Mouse (Mus musculus) CH12F3 (cell line): Measurements from ENCODE around the gene Hint1.
"Not testable (repeated sequence)": the region's sequence is repeated elsewhere in the genome, so short reads cannot be mapped to it uniquely, and the experiment has no call there.

Source experiments
- in situ Hi-C: fragments of 300-500 bp; cut with MboI; formaldehyde crosslinking; loops from 2 replicates; pipeline ENCODE4 v1.14.3; 2020; ENCODE audit warnings: low sequenced_read_pairs

Gene Hint1

DNA sequence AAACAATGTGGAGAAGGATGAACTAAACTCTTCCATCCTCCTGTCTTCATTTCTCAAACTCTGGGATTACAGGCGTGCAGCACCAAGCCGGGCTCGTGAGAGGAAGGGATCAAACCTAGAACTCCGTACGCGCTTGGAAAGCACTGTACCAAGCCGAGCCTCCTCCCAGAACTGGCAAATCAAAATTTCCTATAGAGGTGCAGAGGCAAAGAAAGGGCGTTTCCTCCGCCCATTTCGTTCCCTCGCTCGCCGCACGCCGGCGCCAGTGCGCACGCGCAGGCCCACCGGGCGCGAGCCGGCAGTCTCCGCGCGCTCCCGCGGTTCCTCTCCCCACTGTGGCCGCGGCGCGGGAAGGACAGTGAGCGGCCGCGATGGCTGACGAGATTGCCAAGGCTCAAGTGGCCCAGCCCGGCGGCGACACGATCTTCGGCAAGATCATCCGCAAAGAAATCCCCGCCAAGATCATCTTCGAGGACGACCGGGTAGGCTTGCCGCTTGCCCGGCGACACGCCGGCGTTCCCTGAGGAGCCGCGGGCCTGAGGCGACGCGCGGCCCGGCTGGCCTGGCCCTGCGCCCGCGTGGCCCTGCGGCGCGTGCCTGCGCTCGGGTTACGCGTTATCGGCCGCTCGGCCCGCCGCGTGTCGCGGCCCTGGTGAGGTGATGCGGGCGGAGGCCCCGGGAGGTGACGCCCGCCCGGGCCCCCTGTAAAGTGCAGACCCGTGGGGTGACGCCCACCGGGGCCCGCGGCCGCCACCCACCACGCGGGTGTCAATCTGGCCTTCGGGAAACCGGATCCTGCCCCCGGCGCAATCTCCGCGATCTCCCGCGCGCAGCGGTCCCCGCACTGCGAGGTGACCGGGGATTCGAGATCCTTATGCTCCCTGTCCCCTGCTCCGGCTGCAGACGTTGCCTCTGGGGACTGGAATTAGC lies at the start of gene Hint1:
TSS of gene Hint1 (plus strand) at position 265 of the 930 bp plus-strand sequence.
- in situ Hi-C loops: loop anchor here (10.0 kb wide), 1 partner anchor 162 kb away; no protein-coding TSS in a partner anchor

DNA sequence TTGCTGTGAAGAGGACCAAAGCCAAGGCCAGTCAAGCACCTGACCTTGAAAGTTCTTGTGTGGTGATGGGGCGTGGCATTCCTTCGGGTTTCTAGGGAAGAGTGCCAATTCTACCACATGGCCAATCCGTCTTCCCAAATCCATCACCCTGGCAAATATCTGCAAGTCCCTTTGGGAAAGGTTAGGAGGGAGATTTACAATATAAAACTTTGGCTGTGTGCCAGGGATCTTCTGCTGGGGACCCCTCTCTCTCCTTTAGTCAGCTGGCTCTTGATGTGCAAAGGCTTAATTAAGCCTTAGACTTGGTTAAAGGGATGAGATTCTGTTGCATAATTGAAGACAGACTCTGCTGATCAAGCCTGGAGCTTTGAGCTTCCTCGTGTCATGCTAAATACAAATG lies 48.7 kb upstream of the Hint1 start:
- in situ Hi-C loops: no loop called here

DNA sequence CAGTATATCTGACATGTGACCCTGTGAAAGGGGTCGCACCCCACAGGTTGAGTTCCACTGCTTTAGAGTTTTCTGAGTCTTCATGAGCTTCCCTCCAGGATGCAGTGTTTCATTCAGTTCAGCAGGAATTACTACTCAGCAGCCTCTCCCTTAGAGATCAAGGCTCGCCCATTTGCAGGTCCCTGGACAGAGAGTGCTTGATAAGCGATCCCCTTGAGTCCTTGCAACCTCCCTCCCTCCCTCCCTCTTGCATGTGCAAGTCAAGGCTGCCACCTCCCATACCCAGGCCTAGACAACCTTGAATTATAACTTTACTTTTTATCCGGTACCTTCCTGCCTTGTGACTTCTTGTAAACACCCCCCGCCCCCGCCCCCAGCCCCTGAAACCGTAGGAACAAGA lies 46.7 kb upstream of the Hint1 start:
- in situ Hi-C loops: no loop called here

DNA sequence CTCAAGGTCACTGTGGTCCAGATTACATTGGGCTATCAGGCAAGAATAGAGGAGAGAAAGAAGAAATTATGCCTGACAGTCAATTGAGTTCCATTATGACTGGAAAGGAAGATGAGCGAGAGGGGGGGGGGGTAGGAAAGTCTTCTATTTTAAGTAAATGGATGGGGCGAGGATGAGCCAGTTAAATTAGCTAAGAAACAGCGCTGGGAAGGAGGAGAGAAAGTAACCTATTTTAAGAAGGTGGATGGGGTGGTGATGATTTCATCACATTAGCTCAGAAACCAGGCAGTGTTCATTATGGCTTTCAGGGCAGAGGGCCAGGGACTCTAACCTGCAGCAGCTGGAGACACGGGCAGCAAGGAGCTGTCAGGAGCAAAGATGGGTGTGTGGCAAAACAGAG lies 42.7 kb upstream of the Hint1 start:
- in situ Hi-C loops: no loop called here

DNA sequence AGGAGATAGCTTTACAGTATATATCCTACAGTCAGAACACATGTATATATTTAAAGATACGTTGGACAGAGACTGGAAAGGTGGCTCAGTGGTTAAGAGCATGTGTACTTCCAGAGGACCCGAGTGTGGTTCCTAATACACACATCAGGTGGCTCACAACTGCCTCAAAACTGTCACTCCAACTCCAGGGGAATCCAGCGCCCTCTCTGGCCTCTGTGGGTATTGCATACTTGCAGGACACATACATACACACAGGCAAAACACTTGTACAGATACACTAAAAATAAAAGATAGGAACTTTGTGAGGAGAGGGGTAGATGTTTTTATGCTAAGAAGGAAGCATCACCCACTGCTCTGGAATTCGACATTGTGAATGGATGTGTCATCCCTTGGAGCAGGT lies 40.4 kb upstream of the Hint1 start:
- in situ Hi-C loops: no loop called here

DNA sequence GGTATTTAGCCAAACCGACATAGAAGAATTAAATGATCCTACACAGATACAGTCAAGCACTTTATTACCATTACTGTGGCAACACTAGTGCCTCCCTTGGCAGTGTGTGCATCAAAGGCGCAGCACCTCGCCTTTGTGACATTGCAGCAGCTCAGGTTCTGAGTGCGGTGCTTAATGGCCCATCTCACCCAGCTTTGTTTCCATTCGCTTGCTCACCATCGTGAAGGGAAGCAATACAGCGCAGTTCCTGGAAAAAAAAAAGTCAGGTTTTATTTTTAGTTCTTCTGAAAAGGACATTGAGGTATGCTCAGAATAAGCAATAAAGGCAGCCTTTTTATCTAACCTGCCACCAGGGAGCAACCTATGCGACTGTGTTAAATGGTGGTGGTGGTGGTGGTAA lies 39.4 kb upstream of the Hint1 start:
- in situ Hi-C loops: no loop called here

DNA sequence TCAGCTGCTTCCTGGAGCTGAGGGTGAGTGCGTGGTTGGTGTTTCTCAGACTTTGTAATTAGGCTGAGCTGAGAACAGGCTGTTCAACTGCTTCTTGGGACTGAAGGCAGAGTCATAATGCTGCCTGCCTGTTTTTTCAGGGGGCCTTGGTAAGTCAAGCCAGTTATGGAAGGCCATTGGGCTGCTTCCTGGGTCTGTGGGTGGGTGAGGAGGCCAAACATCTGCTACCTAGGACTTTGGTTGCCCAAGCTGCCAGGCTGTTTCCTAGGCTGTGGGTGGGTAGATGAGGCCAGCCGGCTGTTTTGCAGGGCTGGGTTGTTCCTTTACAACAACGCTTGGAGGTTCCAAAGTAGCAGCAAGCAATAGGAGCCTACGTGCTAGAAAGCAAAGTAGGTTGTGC lies 32.4 kb upstream of the Hint1 start:
- in situ Hi-C loops: no loop called here

DNA sequence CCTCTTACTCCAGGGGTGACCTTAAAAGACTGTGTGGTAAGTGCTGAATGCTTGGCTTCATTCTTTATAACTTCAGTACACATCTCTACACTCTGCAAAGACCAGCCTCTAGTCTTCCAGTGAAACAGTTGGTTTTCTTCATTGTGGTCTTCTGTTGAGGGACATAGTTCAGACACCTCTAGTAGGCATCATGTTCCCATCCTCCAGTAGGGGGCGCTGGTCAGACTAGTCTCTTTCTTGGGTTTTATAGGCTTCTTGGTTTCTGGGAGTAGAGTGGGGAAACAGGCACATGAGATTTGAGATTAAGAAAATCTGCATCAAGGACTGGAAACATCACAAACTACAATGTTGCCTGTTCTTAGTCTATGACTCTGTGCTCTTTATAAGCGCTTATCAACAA lies 31.6 kb upstream of the Hint1 start:
- in situ Hi-C loops: no loop called here

DNA sequence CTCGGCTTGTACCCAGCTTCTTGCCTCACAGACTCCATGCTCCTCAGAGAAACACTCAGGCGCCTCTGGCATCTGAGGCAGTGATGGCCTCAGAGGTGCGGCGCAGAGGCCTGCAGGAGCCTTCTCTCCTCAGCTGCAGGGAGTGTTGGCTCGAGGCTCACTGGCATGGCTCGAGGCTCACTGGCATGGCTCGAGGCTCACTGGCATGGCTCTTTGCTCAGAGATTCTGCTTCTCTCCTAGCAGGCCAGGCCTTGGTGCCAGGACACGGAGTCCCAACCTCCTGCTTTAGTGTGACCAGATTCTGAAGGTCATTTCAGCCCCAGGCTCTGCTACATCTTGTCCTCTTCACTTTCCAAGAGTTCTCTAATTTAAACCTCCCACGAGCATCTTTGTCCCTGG lies 30.1 kb upstream of the Hint1 start:
- in situ Hi-C loops: no loop called here

DNA sequence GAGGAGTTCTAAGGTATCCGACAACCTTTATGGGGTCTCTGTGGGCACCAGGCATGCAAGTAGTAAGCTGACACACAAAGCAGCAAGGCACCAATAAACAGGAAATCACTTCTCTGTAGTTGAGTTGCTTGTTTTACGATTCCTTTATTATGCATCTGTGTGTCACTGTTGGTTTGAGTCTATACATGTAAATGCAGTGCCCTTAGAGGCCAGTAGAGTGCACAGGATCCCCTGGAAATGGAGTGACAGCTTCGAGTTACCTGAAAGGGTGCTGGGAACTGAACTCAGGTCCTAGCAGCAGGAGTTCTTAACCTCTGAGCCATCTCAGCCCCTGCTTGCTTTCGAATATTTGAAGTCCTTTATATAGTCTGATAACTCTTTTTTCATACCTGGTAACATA lies 26.5 kb upstream of the Hint1 start:
- in situ Hi-C loops: no loop called here

DNA sequence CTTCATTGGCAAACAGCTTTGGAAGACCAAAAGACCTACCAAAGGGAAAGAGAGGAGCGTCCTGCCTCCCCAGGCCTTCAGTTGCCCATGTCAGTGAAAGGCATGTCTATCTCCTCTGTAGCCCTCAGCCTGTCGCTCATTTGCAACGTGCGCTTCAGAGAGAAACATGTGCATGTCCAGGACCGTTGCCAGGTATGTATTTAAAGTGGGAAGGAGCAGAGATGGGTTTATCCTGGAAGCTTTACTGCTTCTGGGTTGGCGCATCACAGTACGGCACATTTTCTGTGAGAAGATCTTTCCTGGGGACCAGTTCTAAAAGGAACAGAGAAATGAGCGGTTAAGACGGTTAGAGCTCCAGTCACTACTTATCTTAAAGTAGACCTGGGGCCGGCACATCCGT lies 25.3 kb upstream of the Hint1 start:
- in situ Hi-C loops: no loop called here

DNA sequence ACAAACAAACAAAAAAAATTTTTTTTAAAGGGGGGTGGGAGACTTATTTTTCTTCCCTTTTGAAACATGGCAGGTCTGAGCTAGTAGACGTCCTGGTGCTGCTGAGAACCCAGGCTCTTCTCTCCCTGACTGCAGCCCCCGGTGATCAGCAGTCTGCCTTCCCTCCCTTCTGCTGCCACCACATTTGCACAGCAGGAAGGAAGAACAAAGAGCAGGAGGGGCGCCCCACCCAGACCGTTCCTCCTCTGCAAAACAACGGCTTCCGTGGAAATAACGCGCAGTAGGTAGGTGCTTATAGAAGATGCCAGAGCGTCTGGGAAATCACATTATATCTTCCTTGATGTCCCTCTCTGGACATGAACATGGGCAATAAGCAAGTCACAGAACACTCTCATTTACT lies 21.8 kb upstream of the Hint1 start:
- in situ Hi-C loops: no loop called here

DNA sequence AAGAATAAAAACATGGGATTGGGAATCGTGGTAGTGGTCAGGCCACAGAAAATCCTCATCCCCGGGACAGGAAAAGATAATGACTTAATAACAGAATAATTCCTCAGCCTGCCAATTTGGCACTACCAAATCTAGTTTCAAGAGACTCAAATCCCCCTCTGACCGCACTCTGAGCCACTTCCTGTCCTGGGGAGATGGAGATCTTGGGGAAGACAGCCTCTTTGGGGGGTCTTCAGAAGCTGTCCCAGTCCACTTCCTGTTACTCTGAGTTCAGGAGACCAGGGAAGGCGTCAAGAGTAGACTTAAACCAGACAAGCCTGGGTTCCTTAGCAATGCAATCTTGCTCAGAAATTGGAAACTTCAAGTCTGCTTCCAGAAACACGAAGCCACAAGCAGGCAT lies 21.2 kb upstream of the Hint1 start:
- in situ Hi-C loops: no loop called here

DNA sequence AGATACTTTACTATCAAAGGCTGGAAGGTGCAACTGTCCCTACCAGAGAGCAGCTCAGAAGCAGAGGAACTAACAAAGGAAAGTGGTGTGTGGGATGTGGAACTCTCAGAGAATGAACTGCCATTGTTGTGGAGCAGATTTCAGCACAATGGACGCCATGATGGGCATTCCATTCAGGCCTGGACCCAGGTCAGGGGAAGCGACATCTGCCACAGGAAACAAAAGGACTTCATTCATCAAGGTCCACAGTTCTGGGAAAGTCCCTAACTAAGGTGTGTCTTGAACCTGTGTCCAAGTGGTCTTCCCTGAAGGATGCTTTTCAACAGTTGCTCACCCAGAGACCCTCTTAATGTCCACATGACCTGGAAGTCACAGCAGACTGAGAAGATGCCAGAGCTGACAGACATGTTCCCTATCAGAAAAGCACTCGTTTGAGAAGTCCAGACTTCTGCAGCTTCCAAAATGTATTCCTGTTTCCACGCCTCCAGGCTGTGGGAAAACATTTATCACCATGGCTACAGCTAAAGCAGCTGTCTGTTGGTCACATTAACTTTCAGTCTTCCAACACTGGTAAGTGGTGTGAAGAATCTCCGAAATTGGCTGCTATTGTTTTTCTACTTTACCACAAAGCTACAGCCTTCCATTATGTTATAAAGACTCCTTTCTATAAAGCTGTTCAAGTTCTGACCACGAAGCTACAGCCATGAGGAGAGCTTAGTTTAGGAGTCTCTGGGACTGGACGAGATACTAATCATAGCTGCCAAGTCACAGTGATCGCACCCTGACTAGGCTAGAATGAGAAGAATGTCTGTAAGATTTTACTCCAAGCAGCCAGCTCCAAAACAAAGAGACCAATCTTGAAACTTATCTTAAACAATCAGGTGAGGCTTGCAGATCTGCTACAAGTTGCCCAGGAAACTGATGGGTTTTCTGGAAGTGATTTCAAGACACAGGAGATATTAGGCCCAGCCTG lies 20.4 kb upstream of the Hint1 start:
- in situ Hi-C loops: no loop called here

DNA sequence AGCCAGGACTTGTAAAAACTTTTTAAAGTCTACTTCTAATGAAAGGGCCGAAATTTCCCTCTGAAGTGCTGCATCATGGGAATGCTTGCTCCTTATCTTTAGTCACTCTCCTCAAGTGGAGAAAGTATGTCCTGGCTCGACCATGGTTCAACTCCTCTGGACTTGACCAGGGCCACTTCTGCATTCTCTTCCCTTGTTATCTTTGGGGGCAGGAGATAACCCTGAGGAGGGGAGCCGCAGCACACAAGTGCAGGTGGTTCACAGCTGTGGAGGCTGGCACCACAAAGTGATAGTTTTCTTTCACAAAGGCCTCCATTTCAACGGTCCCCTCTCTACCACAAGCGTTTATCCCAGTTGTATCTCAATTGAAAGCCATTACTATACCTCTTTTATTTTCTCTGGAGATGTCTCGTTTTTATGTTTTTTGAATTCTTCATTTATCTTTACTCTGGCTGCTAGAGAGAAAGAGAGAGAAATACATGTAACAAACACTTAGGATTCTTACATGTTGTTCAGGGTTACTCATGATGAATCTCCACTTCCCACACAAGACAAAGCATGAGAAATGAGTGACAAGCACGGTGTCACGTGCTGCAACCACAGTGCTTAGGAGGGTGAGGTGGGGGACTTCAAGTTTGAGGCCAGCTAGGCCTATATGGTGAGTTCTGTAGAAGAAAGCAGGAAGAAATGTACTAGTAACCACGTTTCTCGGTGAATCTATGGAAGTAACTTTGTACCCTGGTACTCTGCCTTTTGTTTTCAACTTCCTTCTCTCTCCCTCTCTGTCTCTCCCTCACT lies 16.0 kb upstream of the Hint1 start:
- in situ Hi-C loops: no loop called here

DNA sequence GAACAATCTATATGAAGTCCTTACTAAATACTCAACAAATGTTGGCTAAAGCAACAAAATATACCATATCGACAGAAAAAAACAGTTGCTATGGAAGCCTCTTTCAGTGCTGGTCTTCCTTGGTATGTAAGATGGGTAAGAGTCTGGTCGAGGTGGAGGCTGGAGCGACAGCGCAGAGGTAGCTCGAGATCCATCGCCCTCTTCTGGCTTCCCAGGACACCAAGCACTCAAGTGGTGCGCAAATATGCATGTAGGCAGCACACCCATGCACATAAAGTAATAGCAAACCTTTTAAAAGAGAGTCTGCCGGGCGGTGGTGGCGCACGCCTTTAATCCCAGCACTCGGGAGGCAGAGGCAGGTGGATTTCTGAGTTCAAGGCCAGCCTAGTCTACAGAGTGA lies 14.5 kb upstream of the Hint1 start:
- in situ Hi-C loops: no loop called here

DNA sequence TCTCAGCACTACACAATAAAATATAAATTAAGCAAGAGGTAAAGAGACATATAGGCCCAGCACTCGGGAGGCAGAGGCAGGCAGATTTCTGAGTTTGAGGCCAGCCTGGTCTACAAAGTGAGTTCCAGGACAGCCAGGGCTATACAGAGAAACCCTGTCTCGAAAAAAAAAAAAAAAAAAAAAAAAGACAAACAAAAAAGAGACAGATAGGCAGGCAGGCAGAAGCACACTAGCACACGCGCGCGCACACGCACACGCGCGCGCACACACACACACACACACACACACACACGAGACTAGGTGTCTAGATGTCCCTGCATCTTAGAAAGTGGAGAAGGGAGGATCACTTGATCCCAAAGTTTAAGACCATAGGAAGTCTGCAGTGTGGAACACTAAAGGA lies 7.3 kb upstream of the Hint1 start:
- in situ Hi-C loops: not testable (repeated sequence)

DNA sequence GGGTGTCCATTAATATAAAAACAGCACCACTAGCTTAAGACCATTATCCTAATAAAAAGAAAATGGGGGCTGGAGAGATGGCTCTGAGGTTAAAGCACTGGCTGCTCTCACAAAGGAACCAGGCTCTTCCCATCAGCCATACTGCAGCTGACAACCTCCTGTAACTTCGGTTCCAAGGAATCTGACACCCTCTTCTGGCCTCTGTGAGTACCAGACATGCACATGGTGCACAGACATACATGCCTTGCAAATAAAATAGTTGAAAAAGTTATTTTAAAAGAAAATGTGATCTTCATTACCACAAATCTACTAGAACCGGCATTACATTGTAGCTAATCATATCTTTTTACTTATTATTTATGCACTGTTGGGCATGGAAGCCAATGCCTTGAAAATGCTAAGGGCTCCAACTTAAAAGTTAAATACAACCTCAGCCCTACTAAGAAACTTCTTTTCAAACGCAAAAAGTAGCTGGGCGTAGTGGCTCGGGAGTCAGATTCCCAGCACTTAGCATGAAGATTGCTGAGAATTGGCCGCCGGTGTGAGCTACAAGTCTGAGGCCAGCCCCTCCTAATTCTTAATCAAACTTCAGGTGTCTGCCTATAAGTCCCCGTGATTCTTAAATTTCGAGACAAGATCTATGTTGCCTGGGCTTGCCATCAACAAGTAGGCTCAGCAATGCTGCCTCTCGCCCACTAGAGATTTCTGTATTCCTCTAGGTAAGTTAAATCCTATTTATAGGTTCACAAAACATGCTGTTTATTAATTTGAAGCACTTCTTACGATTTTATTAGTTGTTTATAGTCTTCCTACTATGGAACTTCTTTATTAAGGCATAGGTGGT lies 6.6 kb upstream of the Hint1 start:
- in situ Hi-C loops: loop anchor here (10.0 kb wide), 1 partner anchor 155 kb away; no protein-coding TSS in a partner anchor

DNA sequence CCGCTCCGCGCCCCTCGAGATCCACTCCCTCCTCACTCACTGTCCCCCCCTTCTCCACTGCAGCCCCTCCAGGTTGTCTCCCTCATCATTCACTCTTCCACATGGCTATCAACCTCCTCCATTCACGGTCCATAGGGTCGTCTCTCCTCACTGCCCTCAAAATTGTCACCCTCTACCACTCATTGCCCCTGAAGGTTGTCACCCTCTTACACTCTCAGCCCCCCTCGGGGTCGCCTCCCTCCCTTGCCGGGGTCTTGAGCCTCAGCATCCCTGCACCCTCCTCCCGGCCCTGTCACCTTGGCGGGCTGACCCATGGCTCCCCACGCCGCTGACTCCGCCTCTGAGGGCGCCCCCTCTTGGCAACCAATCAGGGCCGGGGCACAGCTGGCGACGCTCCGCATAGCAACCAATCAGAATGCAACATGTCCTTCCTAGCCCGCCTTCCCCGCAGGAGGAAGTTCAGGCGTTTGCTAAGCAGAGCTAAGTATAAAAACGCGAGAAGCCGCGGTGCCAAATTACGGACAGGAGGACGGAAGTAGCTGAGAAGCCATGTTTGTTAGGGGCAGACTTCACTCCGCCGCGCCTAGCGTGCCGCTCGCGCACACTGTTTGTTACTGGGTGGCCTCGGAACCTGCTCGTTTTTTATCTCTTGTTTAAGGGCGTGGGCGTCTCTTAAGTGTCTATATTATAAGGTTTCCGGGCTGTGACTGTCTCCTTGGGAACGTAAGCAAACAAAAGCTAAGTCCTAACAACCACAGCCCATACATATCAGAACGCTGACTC lies 5.7 kb upstream of the Hint1 start, which contains the start of gene Lyrm7:
TSS of gene Lyrm7 (minus strand) at position 661 of the 783 bp plus-strand sequence.
- in situ Hi-C loops: loop anchor here (10.0 kb wide), 1 partner anchor 156 kb away; no protein-coding TSS in a partner anchor
